In genomic region chr10:63116376-63116775, GRCm38 (mm10) we compare ENCODE assay signal across 22 mouse cellular contexts. TPM values are rescaled to one million over a fixed set of nuclear protein-coding genes. Genes with fewer than 3 reads are reported as not detected.
"Had no signal": no experiment of that assay in that cellular context is flagged by ENCODE, and none has a peak within 500 bp of the region (broad histone marks: within the 10 kb centered on the region; RNA-seq: fewer than 3 reads in every experiment).

No protein-coding gene starts in this region.

- H3K9me3 ChIP-seq: neural tube, embryonic 12.5 days; neural tube, embryonic 13.5 days; neural tube, embryonic 15.5 days; stomach, embryonic 15.5 days had no signal

- H3K27me3 ChIP-seq: neural tube, embryonic 12.5 days; neural tube, embryonic 13.5 days; neural tube, embryonic 15.5 days; stomach, embryonic 15.5 days had no signal

- H3K4me3 ChIP-seq: neural tube, embryonic 12.5 days; neural tube, embryonic 13.5 days; neural tube, embryonic 15.5 days; stomach, embryonic 15.5 days had no signal

- H3K27ac ChIP-seq: neural tube, embryonic 12.5 days; neural tube, embryonic 13.5 days; neural tube, embryonic 15.5 days; stomach, embryonic 15.5 days; stomach, postnatal 0 days had no signal

- H3K9ac ChIP-seq: neural tube, embryonic 12.5 days; neural tube, embryonic 13.5 days; neural tube, embryonic 15.5 days; stomach, embryonic 15.5 days had no signal

- H3K36me3 ChIP-seq: neural tube, embryonic 12.5 days; neural tube, embryonic 13.5 days; neural tube, embryonic 15.5 days; stomach, embryonic 15.5 days had no signal

- DNase-seq: retina, postnatal 1 day; right cerebral cortex, adult 18-20 months; right cerebral cortex, postnatal 14 days; right cerebral cortex, postnatal 25 days; right cerebral cortex, postnatal 4 days; spleen, adult 18-20 months; thymus, adult 18-20 months; thymus, adult 2 months; thymus, postnatal 14 days; thymus, postnatal 25 days; thymus, postnatal 36 days; thymus, postnatal 4 days had no signal

- H3K4me1 ChIP-seq: neural tube, embryonic 12.5 days; neural tube, embryonic 13.5 days; neural tube, embryonic 15.5 days; stomach, embryonic 15.5 days had no signal

- H3K4me2 ChIP-seq: neural tube, embryonic 12.5 days; neural tube, embryonic 13.5 days; neural tube, embryonic 15.5 days; stomach, embryonic 15.5 days had no signal

RNA-seq across cellular contexts. Expression of gene Atoh7, which starts 16.9 kb away (rescaled TPM):
- total RNA-seq: neutrophil, adult 5-6 weeks had no signal
- polyA plus RNA-seq: small intestine, adult 2 months; spleen, adult 2 months; stomach, embryonic 14.5 days; stomach, embryonic 16.5 days; stomach, postnatal 0 days had no signal
